Mouse (Mus musculus) cerebellum, adult 2 months (tissue): ENCODE measurements around the gene Agrn.

Experiments
- CTCF ChIP-seq: fragments of 200-500 bp; IDR thresholded peaks from 2 replicates; pipeline ENCODE4 v1.5.1; 2011; ENCODE audit warnings: low read depth, mild to moderate bottlenecking, control low read depth, low read length, moderate library complexity, borderline replicate concordance; ENCODE audit not compliant: insufficient read depth
- POLR2A ChIP-seq: fragments of 200-500 bp; IDR thresholded peaks from 2 replicates; pipeline ENCODE4 v1.6.1; 2011; ENCODE audit warnings: low read length, control low read depth, borderline replicate concordance; ENCODE audit not compliant: insufficient read depth

DNA sequence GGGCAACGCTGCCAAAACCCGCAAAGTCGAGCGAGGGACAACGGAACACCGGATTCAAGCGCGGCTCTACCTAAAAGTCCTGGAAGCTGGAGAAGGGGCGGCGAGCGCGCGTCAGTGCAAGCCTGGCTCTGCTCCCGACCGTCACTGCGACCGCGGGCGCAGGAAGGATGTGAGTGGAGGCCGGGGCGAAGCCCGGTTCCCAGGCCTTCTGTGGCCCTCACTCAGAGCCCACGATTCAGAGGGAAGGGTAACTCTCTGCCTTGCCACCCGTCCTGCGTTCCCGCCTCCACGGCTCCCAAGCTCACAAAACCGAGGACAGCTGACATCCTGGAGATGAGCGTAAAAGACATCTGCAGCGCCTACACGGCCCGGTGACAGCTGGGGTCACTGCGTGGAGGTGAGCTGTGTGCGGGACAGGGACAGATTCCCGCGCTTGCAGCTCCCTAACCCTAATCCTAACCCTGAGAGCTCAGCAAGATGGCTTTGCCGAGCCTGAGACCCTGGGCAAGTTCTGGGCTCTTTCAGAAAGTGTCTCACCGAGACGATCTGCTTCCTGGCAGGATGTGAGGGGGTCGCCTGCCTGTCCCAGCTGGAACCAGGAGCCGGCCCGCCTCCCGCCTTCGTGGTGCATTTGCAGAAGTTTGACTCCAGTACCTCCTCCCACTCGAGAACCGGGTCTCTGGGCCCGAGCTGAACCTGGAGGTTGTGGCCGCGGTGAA lies 6.3 kb upstream of the Agrn start:
- TF ChIP-seq CTCF: no peak
- no peak for TF ChIP-seq POLR2A
